Mouse (Mus musculus): ENCODE measurements around the gene Fam184b.

GRCm38 (mm10) chr5:45520809-45521110, 118.7 kb downstream of the Fam184b start:
- TF ChIP-seq CTCF (conservative IDR thresholded peaks at IDR 0.05; ENCODE audit: low read length) (no peak), NANOG (IDR thresholded peaks at IDR 0.05; ENCODE audit: borderline replicate concordance, low read length) (no peak), POU5F1 (IDR thresholded peaks at IDR 0.05; ENCODE audit: borderline replicate concordance, low read length) (no peak)

Measured in E14TG2a.4 (cell line).